Mouse (Mus musculus): ENCODE measurements around the gene Nob1. TPM values are rescaled to one million over a fixed set of nuclear protein-coding genes. Genes with fewer than 3 reads are reported as not detected.

Nob1 gene
- polyA plus RNA-seq, 1 experiment from 2014 or later, result 82.4 TPM

GRCm38 (mm10) chr8:107435421-107435961 is 10.6 kb upstream of the Nob1 start:
- Histone ChIP-seq H3K27me3 (ENCODE audit: control insufficient read depth, insufficient read depth, low read length) (no peaks in the 10 kb centered on the region), H3K9me3 (replicated peaks; ENCODE audit: control insufficient read depth, low read length) (no peaks in the 10 kb centered on the region), H3K9ac (replicated peaks; ENCODE audit: low read length) (peak overlapping the region; percentile 88), H3K27ac (replicated peaks; ENCODE audit: low read depth, low read length) (no peak overlapping the region), H3K4me2 (ENCODE audit: low read depth, low read length) (peak overlapping the region; percentile 56), H3K4me3 (ENCODE audit: low read depth, low read length) (peak overlapping the region; percentile 77), H3K36me3 (replicated peaks; ENCODE audit: control insufficient read depth, insufficient read depth, low read depth, low read length) (no peaks in the 10 kb centered on the region), H3K4me1 (ENCODE audit: control insufficient read depth, insufficient read depth, low read length) (no peaks in the 10 kb centered on the region)
- WGBS, result 27% methylated on average over 11 of the region's 11 CpGs
- ATAC-seq (replicated peaks; ENCODE audit: insufficient number of reproducible peaks, low FRiP score, low TSS enrichment, low read depth), result no peak
- no peak for DNase-seq (ENCODE audit: low spot score)

- H3K9ac ChIP-seq (replicated peaks; ENCODE audit: low read length), result no peak overlapping the region
- no peaks in the 10 kb centered on the region for H3K9me3 ChIP-seq (replicated peaks; ENCODE audit: control insufficient read depth, low read length)
- no peak overlapping the region for H3K4me2 ChIP-seq (ENCODE audit: low read depth, low read length)
- H3K27me3 ChIP-seq (ENCODE audit: control insufficient read depth, insufficient read depth, low read length), result no peaks in the 10 kb centered on the region
- H3K4me1 ChIP-seq (ENCODE audit: control insufficient read depth, insufficient read depth, low read length), result no peaks in the 10 kb centered on the region
- ATAC-seq (replicated peaks; ENCODE audit: insufficient number of reproducible peaks, low FRiP score, low TSS enrichment, low read depth) (no peak), DNase-seq (ENCODE audit: low spot score) (no peak)
- 88% methylated on average over 8 of the region's 8 CpGs for WGBS
- H3K4me3 ChIP-seq (ENCODE audit: low read depth, low read length), result no peak overlapping the region
- no peak overlapping the region for H3K27ac ChIP-seq (replicated peaks; ENCODE audit: low read depth, low read length)
- H3K36me3 ChIP-seq (replicated peaks; ENCODE audit: control insufficient read depth, insufficient read depth, low read depth, low read length), result no peaks in the 10 kb centered on the region
Measured at GRCm38 (mm10) chr8:107430821-107431220, 6.0 kb upstream of the Nob1 start.

GRCm38 (mm10) chr8:107425230-107425597 is 363 bp upstream of the Nob1 start:
- ATAC-seq (replicated peaks; ENCODE audit: insufficient number of reproducible peaks, low FRiP score, low TSS enrichment, low read depth) (no peak), DNase-seq (ENCODE audit: low spot score) (no peak)
- Histone ChIP-seq H3K4me3 (ENCODE audit: low read depth, low read length) (no peak overlapping the region; the same call in 1 of the 2 replicates), H3K9me3 (replicated peaks; ENCODE audit: control insufficient read depth, low read length) (no peaks in the 10 kb centered on the region), H3K27me3 (ENCODE audit: control insufficient read depth, insufficient read depth, low read length) (no peaks in the 10 kb centered on the region), H3K27ac (replicated peaks; ENCODE audit: low read depth, low read length) (no peak overlapping the region), H3K36me3 (replicated peaks; ENCODE audit: control insufficient read depth, insufficient read depth, low read depth, low read length) (no peaks in the 10 kb centered on the region), H3K9ac (replicated peaks; ENCODE audit: low read length) (no peak overlapping the region), H3K4me1 (ENCODE audit: control insufficient read depth, insufficient read depth, low read length) (no peaks in the 10 kb centered on the region), H3K4me2 (ENCODE audit: low read depth, low read length) (peak overlapping the region; percentile 74; the same call in 1 of the 2 replicates)
- 50% methylated on average over 8 of the region's 8 CpGs for WGBS

- DNase-seq (ENCODE audit: low spot score), result no peak
- WGBS, result 30% methylated on average over 9 of the region's 9 CpGs
- no peaks in the 10 kb centered on the region for H3K9me3 ChIP-seq (replicated peaks; ENCODE audit: control insufficient read depth, low read length)
- H3K36me3 ChIP-seq (replicated peaks; ENCODE audit: control insufficient read depth, insufficient read depth, low read depth, low read length), result peaks cover 3% of the 10 kb centered on the region
- H3K4me3 ChIP-seq (ENCODE audit: low read depth, low read length), result peak overlapping the region; percentile 78
- 0 out of 2 replicates have a peak, but pooled peaks have one; percentile 8 for ATAC-seq (replicated peaks; ENCODE audit: insufficient number of reproducible peaks, low FRiP score, low TSS enrichment, low read depth)
- no peaks in the 10 kb centered on the region for H3K27me3 ChIP-seq (ENCODE audit: control insufficient read depth, insufficient read depth, low read length)
- peak overlapping the region; percentile 87 for H3K9ac ChIP-seq (replicated peaks; ENCODE audit: low read length)
- peak overlapping the region; percentile 74 for H3K4me2 ChIP-seq (ENCODE audit: low read depth, low read length)
- peak overlapping the region; percentile 62 for H3K27ac ChIP-seq (replicated peaks; ENCODE audit: low read depth, low read length)
- H3K4me1 ChIP-seq (ENCODE audit: control insufficient read depth, insufficient read depth, low read length), result no peaks in the 10 kb centered on the region
Measured at GRCm38 (mm10) chr8:107424176-107424575, 675 bp downstream of the Nob1 start.

GRCm38 (mm10) chr8:107417001-107417400 is 7.8 kb downstream of the Nob1 start:
- DNase-seq (ENCODE audit: low spot score), result no peak
- H3K27ac ChIP-seq (replicated peaks; ENCODE audit: low read depth, low read length), result no peak overlapping the region
- no peak for ATAC-seq (replicated peaks; ENCODE audit: insufficient number of reproducible peaks, low FRiP score, low TSS enrichment, low read depth)
- no peak overlapping the region for H3K4me2 ChIP-seq (ENCODE audit: low read depth, low read length)
- no peaks in the 10 kb centered on the region for H3K4me1 ChIP-seq (ENCODE audit: control insufficient read depth, insufficient read depth, low read length)
- H3K4me3 ChIP-seq (ENCODE audit: low read depth, low read length), result no peak overlapping the region
- H3K9me3 ChIP-seq (replicated peaks; ENCODE audit: control insufficient read depth, low read length), result no peaks in the 10 kb centered on the region
- H3K9ac ChIP-seq (replicated peaks; ENCODE audit: low read length), result no peak overlapping the region
- no peaks in the 10 kb centered on the region for H3K27me3 ChIP-seq (ENCODE audit: control insufficient read depth, insufficient read depth, low read length)
- peaks cover 16% of the 10 kb centered on the region for H3K36me3 ChIP-seq (replicated peaks; ENCODE audit: control insufficient read depth, insufficient read depth, low read depth, low read length)
- WGBS, result 94% methylated on average over 12 of the region's 12 CpGs

- Histone ChIP-seq H3K27me3 (ENCODE audit: control insufficient read depth, insufficient read depth, low read length) (no peaks in the 10 kb centered on the region), H3K4me2 (ENCODE audit: low read depth, low read length) (no peak overlapping the region), H3K9me3 (replicated peaks; ENCODE audit: control insufficient read depth, low read length) (no peaks in the 10 kb centered on the region), H3K4me1 (ENCODE audit: control insufficient read depth, insufficient read depth, low read length) (no peaks in the 10 kb centered on the region), H3K27ac (replicated peaks; ENCODE audit: low read depth, low read length) (no peak overlapping the region), H3K4me3 (ENCODE audit: low read depth, low read length) (no peak overlapping the region), H3K9ac (replicated peaks; ENCODE audit: low read length) (no peak overlapping the region), H3K36me3 (replicated peaks; ENCODE audit: control insufficient read depth, insufficient read depth, low read depth, low read length) (peaks cover 19% of the 10 kb centered on the region)
- WGBS, result 92% methylated on average over 10 of the region's 10 CpGs
- ATAC-seq (replicated peaks; ENCODE audit: insufficient number of reproducible peaks, low FRiP score, low TSS enrichment, low read depth), result no peak
- DNase-seq (ENCODE audit: low spot score), result no peak
Measured at GRCm38 (mm10) chr8:107413881-107414280, 11.0 kb downstream of the Nob1 start.

DNA sequence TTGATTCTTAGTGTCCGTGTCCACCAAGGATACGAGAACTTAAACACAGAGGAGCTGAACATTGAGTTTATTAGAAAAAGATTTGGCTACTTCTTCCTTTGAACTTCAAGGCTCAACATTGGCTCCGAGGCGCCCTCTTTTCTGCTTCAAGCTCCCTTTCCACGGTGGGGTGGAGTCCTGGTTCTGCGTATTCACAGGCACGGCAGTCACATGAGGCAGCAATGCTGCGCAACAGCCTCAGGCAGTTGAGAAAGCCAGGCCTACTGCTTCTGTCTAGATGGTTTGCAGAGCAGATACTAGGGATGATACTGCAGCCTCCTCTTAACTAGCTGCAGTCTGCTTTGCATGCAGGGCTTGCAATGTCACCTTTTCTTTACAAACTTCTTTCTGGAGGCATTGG is 12.3 kb downstream of the Nob1 start:
- no peak overlapping the region for H3K4me3 ChIP-seq (ENCODE audit: low read depth, low read length)
- H3K4me1 ChIP-seq (ENCODE audit: control insufficient read depth, insufficient read depth, low read length), result no peaks in the 10 kb centered on the region
- H3K9ac ChIP-seq (replicated peaks; ENCODE audit: low read length), result no peak overlapping the region
- WGBS, result 89% methylated on average over 8 of the region's 8 CpGs
- H3K4me2 ChIP-seq (ENCODE audit: low read depth, low read length), result no peak overlapping the region
- H3K27me3 ChIP-seq (ENCODE audit: control insufficient read depth, insufficient read depth, low read length), result no peaks in the 10 kb centered on the region
- H3K27ac ChIP-seq (replicated peaks; ENCODE audit: low read depth, low read length), result no peak overlapping the region
- ATAC-seq (replicated peaks; ENCODE audit: insufficient number of reproducible peaks, low FRiP score, low TSS enrichment, low read depth) (no peak), DNase-seq (ENCODE audit: low spot score) (no peak)
- H3K9me3 ChIP-seq (replicated peaks; ENCODE audit: control insufficient read depth, low read length), result no peaks in the 10 kb centered on the region
- peaks cover 12% of the 10 kb centered on the region for H3K36me3 ChIP-seq (replicated peaks; ENCODE audit: control insufficient read depth, insufficient read depth, low read depth, low read length)

GRCm38 (mm10) chr8:107411391-107411790 is 13.5 kb downstream of the Nob1 start:
- Histone ChIP-seq H3K27me3 (ENCODE audit: control insufficient read depth, insufficient read depth, low read length) (no peaks in the 10 kb centered on the region), H3K4me1 (ENCODE audit: control insufficient read depth, insufficient read depth, low read length) (no peaks in the 10 kb centered on the region), H3K27ac (replicated peaks; ENCODE audit: low read depth, low read length) (no peak overlapping the region), H3K4me2 (ENCODE audit: low read depth, low read length) (no peak overlapping the region), H3K4me3 (ENCODE audit: low read depth, low read length) (no peak overlapping the region), H3K9me3 (replicated peaks; ENCODE audit: control insufficient read depth, low read length) (no peaks in the 10 kb centered on the region), H3K9ac (replicated peaks; ENCODE audit: low read length) (no peak overlapping the region), H3K36me3 (replicated peaks; ENCODE audit: control insufficient read depth, insufficient read depth, low read depth, low read length) (peaks cover 12% of the 10 kb centered on the region)
- ATAC-seq (replicated peaks; ENCODE audit: insufficient number of reproducible peaks, low FRiP score, low TSS enrichment, low read depth), result no peak
- DNase-seq (ENCODE audit: low spot score), result peak; percentile 75
- 76% methylated on average over 4 of the region's 4 CpGs for WGBS
